Mouse (Mus musculus): ENCODE results near the gene Col4a4. TPM values are rescaled to one million over a fixed set of nuclear protein-coding genes. Genes with fewer than 3 reads are reported as not detected.

The Col4a4 gene
- polyA plus RNA-seq, 1 experiment from 2014 or later = 0.10 TPM

DNA sequence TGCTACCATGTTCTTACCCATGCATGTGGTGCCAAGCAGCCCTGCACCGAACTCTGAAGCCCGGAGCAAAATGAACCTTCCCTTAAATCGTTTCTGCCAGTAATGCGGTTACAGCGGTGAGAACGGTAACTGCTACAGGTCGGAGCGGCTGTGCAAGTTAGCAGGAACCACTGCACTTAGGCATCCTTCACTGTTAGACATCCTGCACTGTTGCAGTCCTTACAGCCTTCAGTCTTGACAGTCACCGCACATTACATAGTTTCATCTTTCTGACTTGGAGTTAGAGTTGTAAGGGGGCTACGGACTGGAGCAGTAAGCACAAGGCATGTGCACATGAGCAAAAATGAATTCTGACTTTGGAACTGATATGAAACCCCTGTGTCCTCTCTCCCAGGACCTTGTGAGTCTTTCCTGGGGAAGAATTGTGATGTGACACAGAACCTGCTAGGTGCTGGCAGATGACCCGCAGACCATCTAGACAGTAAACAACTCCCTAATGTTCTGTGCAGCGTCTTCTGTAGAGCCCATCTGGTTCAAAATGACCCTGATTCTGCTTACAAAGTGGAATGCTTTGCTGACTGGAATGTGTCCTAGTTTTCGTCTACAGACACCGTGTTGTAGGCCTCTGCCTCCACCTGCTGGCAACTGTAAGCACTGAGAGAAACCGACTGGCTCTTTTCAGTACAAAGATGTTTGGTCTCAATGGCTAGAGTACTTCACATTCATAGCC lies 153.6 kb downstream of the Col4a4 start:
- no peaks in the 10 kb centered on the region for H3K9me3 ChIP-seq
- H3K4me2 ChIP-seq (replicated peaks) = no peak overlapping the region
- 64% methylated on average over 15 of the region's 15 CpGs for WGBS
- no peak overlapping the region for H3K4me3 ChIP-seq
- no peaks in the 10 kb centered on the region for H3K36me3 ChIP-seq
- H3K4me1 ChIP-seq = peaks cover 5% of the 10 kb centered on the region; the same call in 1 of the 2 replicates
- H3K9ac ChIP-seq = no peak overlapping the region
- H3K27me3 ChIP-seq (replicated peaks) = no peaks in the 10 kb centered on the region
- H3K27ac ChIP-seq = no peak overlapping the region
- peak; percentile 85 for ATAC-seq (ENCODE audit: low FRiP score, low read depth)

- no peaks in the 10 kb centered on the region for H3K9me3 ChIP-seq
- H3K4me1 ChIP-seq = peaks cover 5% of the 10 kb centered on the region; the same call in 1 of the 2 replicates
- H3K27me3 ChIP-seq (replicated peaks) = no peaks in the 10 kb centered on the region
- H3K4me2 ChIP-seq (replicated peaks) = no peak overlapping the region
- H3K36me3 ChIP-seq = no peaks in the 10 kb centered on the region
- no peak for ATAC-seq (ENCODE audit: low FRiP score, low read depth)
- H3K9ac ChIP-seq = no peak overlapping the region
- no peak overlapping the region for H3K4me3 ChIP-seq
- WGBS = 71% methylated on average over 1 of the region's 1 CpGs
- H3K27ac ChIP-seq = no peak overlapping the region
Measured at GRCm38 (mm10) chr1:82429061-82429460, 157.6 kb downstream of the Col4a4 start.

GRCm38 (mm10) chr1:82427729-82428128 lies 158.9 kb downstream of the Col4a4 start:
- H3K36me3 ChIP-seq = no peaks in the 10 kb centered on the region
- no peaks in the 10 kb centered on the region for H3K27me3 ChIP-seq (replicated peaks)
- H3K4me2 ChIP-seq (replicated peaks) = no peak overlapping the region
- no peak overlapping the region for H3K9ac ChIP-seq
- no peak overlapping the region for H3K27ac ChIP-seq
- WGBS = 53% methylated on average over 5 of the region's 5 CpGs
- peak; percentile 29; the same call in 1 of the 2 replicates for ATAC-seq (ENCODE audit: low FRiP score, low read depth)
- H3K4me1 ChIP-seq = no peaks in the 10 kb centered on the region
- H3K4me3 ChIP-seq = no peak overlapping the region
- H3K9me3 ChIP-seq = no peaks in the 10 kb centered on the region

DNA sequence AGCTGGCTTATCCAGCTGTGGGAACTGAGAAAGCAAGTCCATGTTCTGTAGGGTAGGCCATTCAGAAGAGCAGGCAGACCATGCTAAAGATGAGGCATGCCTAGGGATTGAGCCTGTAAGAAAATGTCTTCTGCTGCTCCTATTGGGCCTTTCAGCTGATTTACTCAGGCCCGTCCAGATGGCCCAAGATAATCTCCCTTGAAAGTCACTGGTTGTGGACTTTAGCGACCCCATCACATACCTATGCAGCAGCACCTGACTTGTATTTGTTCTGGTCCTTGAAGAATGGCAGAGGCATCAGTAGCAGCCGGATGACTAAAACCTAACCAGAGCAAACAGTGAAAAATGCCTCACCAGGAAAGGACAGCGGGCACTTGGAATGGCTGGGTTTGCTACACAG lies 171.0 kb downstream of the Col4a4 start:
- no peaks in the 10 kb centered on the region for H3K27me3 ChIP-seq (replicated peaks)
- no peak overlapping the region for H3K27ac ChIP-seq
- H3K9ac ChIP-seq = no peak overlapping the region
- H3K4me3 ChIP-seq = no peak overlapping the region
- no peak overlapping the region for H3K4me2 ChIP-seq (replicated peaks)
- 83% methylated on average over 4 of the region's 4 CpGs for WGBS
- ATAC-seq (ENCODE audit: low FRiP score, low read depth) = no peak
- no peaks in the 10 kb centered on the region for H3K36me3 ChIP-seq
- H3K4me1 ChIP-seq = 0 out of 2 replicates have a peak, but pooled peaks cover 4% of the 10 kb centered on the region
- no peaks in the 10 kb centered on the region for H3K9me3 ChIP-seq

DNA sequence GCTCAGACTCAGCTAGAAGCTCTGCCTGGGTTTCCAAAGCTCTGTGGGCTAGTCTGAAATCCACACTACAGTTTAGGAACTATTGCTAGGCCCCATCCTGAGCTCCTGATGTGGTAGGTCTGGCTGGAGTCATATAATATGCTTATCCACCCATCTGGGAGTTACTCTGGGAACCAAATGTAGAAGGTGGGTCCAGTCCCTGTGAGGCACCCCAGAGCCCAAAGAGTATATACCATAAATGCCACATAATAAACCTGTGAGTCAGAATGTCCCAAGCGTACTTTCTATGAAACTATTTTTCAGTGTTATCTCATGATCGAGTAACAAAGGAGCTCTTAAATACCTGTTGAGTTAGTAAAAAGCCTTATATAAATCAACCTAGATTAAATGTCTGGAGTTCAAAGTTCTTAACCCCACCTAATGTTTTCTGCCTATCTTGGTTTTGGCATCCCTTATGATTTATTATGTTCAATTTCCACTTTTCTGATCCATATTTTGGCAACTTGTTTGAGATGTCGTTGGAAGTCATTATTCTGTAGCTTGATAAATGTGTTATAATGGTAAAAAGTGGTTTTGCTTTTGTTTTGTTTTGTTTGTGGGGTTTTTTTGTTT lies 172.1 kb downstream of the Col4a4 start:
- Histone ChIP-seq H3K36me3 (no peaks in the 10 kb centered on the region), H3K4me1 (0 out of 2 replicates have a peak, but pooled peaks cover 4% of the 10 kb centered on the region), H3K9ac (no peak overlapping the region), H3K4me3 (no peak overlapping the region), H3K4me2 (replicated peaks) (no peak overlapping the region), H3K27me3 (replicated peaks) (no peaks in the 10 kb centered on the region), H3K9me3 (no peaks in the 10 kb centered on the region), H3K27ac (no peak overlapping the region)
- WGBS = 94% methylated on average over 3 of the region's 3 CpGs
- ATAC-seq (ENCODE audit: low FRiP score, low read depth) = no peak

DNA sequence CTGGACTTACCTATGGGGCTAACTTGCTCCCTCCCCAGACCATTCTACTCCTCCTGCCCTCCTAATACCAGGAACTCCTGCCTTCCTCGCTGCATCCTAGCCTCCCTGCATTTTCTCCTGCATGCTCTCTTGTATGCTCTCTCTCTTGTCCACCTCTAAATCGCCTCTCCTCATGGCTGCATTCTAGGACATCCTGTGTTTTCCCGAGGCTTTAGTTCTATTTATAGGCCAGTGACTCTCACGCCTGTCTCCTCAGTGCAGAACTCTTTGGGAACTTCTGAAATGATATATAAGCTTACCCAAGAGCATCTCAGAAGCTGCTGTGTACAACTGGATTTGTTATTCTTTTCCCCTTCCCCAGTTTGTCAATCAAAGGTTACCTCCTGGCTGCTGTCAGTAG lies 174.6 kb downstream of the Col4a4 start:
- Histone ChIP-seq H3K4me1 (0 out of 2 replicates have a peak, but pooled peaks cover 4% of the 10 kb centered on the region), H3K36me3 (no peaks in the 10 kb centered on the region), H3K4me3 (no peak overlapping the region), H3K27me3 (replicated peaks) (no peaks in the 10 kb centered on the region), H3K27ac (no peak overlapping the region), H3K9me3 (no peaks in the 10 kb centered on the region), H3K4me2 (replicated peaks) (no peak overlapping the region), H3K9ac (no peak overlapping the region)
- WGBS = 71% methylated on average over 4 of the region's 4 CpGs
- no peak for ATAC-seq (ENCODE audit: low FRiP score, low read depth)

DNA sequence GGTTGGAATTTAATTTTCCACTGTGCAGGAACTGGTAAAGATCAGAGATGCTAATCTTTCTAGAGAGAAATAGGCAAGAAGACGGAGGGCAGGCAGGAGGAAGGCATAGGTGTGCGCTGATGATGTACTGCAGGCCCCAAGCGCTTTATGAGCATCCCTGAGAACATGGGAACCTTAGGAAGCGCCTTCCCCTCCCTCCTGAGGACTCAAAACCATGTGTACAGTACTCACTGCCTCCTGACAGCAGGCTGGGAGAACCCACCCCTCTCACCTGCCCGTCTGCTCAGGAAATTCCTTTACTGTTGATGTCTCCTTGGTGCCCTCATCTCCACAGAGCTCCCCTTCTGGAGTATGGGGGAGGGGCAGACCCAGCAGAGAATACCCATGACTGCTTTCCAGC lies 175.1 kb downstream of the Col4a4 start:
- no peak for ATAC-seq (ENCODE audit: low FRiP score, low read depth)
- 81% methylated on average over 5 of the region's 5 CpGs for WGBS
- H3K27ac ChIP-seq = no peak overlapping the region

GRCm38 (mm10) chr1:82410548-82410947 lies 176.1 kb downstream of the Col4a4 start:
- no peaks in the 10 kb centered on the region for H3K36me3 ChIP-seq
- no peak overlapping the region for H3K4me3 ChIP-seq
- no peak overlapping the region for H3K4me2 ChIP-seq (replicated peaks)
- H3K9ac ChIP-seq = no peak overlapping the region
- 60% methylated on average over 3 of the region's 3 CpGs for WGBS
- no peaks in the 10 kb centered on the region for H3K27me3 ChIP-seq (replicated peaks)
- H3K27ac ChIP-seq = no peak overlapping the region
- 0 out of 2 replicates have a peak, but pooled peaks cover 4% of the 10 kb centered on the region for H3K4me1 ChIP-seq
- ATAC-seq (ENCODE audit: low FRiP score, low read depth) = no peak
- H3K9me3 ChIP-seq = no peaks in the 10 kb centered on the region

More for the DNA sequence above, 175.1 kb downstream of the Col4a4 start:
- H3K4me1 ChIP-seq = 0 out of 2 replicates have a peak, but pooled peaks cover 4% of the 10 kb centered on the region
- H3K4me2 ChIP-seq (replicated peaks) = no peak overlapping the region
- H3K4me3 ChIP-seq = no peak overlapping the region
- no peak overlapping the region for H3K9ac ChIP-seq
- no peaks in the 10 kb centered on the region for H3K9me3 ChIP-seq
- no peaks in the 10 kb centered on the region for H3K36me3 ChIP-seq
- H3K27me3 ChIP-seq (replicated peaks) = no peaks in the 10 kb centered on the region

GRCm38 (mm10) chr1:82409271-82409670 lies 177.4 kb downstream of the Col4a4 start:
- WGBS = 88% methylated on average over 9 of the region's 9 CpGs
- no peaks in the 10 kb centered on the region for H3K9me3 ChIP-seq
- 0 out of 2 replicates have a peak, but pooled peaks cover 4% of the 10 kb centered on the region for H3K4me1 ChIP-seq
- no peaks in the 10 kb centered on the region for H3K27me3 ChIP-seq (replicated peaks)
- H3K9ac ChIP-seq = no peak overlapping the region
- no peak overlapping the region for H3K4me3 ChIP-seq
- no peak overlapping the region for H3K4me2 ChIP-seq (replicated peaks)
- no peak overlapping the region for H3K27ac ChIP-seq
- ATAC-seq (ENCODE audit: low FRiP score, low read depth) = no peak
- H3K36me3 ChIP-seq = no peaks in the 10 kb centered on the region

GRCm38 (mm10) chr1:82407786-82408185 lies 178.9 kb downstream of the Col4a4 start:
- Histone ChIP-seq H3K9me3 (no peaks in the 10 kb centered on the region), H3K4me1 (0 out of 2 replicates have a peak, but pooled peaks cover 4% of the 10 kb centered on the region), H3K9ac (no peak overlapping the region), H3K4me2 (replicated peaks) (no peak overlapping the region), H3K36me3 (no peaks in the 10 kb centered on the region), H3K27me3 (replicated peaks) (no peaks in the 10 kb centered on the region), H3K4me3 (no peak overlapping the region), H3K27ac (no peak overlapping the region)
- 86% methylated on average over 3 of the region's 3 CpGs for WGBS
- ATAC-seq (ENCODE audit: low FRiP score, low read depth) = no peak
